Mouse (Mus musculus) lung, embryonic 15.5 days (tissue): ENCODE measurements around the gene Arhgef38. TPM values are rescaled to one million over a fixed set of nuclear protein-coding genes. Genes with fewer than 3 reads are reported as not detected.
A peak's percentile ranks its signal among the peaks of the same experiment; 100 is the strongest.

Experiments used
- ATAC-seq: fragments of 200-750 bp; cut with Nextera tagmentation; 2 replicates; pipeline ENCODE4 v1.8.0; 2017; ENCODE audit warnings: moderate number of reproducible peaks, borderline replicate concordance; ENCODE audit not compliant: low FRiP score, low TSS enrichment; ENCODE audit errors: extremely low read depth
- H3K27ac ChIP-seq: fragments of 300-500 bp; sonication (generic); 2 replicates; pipeline ENCODE4 v1.5.1; 2015; ENCODE audit warnings: moderate library complexity, mild to moderate bottlenecking, inconsistent platforms
- H3K27me3 ChIP-seq: fragments of 300-500 bp; sonication (generic); 2 replicates; pipeline ENCODE4 v1.6.1; 2015; ENCODE audit warnings: inconsistent platforms
- H3K36me3 ChIP-seq: fragments of 300-500 bp; sonication (generic); 2 replicates; pipeline ENCODE4 v1.6.1; 2015; ENCODE audit warnings: inconsistent platforms
- H3K4me1 ChIP-seq: fragments of 300-500 bp; sonication (generic); 2 replicates; pipeline ENCODE4 v1.6.1; 2015; ENCODE audit warnings: inconsistent platforms
- H3K4me2 ChIP-seq: fragments of 300-500 bp; sonication (generic); 2 replicates; pipeline ENCODE4 v1.6.1; 2015; ENCODE audit warnings: inconsistent platforms, mild to moderate bottlenecking, moderate library complexity
- H3K4me3 ChIP-seq: fragments of 300-500 bp; sonication (generic); 2 replicates; pipeline ENCODE4 v1.5.1; 2015; ENCODE audit warnings: mild to moderate bottlenecking, inconsistent platforms
- H3K9ac ChIP-seq: fragments of 300-500 bp; sonication (generic); 2 replicates; pipeline ENCODE4 v1.6.1; 2015; ENCODE audit warnings: inconsistent platforms
- H3K9me3 ChIP-seq: fragments of 300-500 bp; sonication (generic); 2 replicates; pipeline ENCODE4 v1.6.1; 2016; ENCODE audit warnings: inconsistent platforms
- WGBS: fragments of 180-500 bp; shearing (Covaris S2); methylation state at CpG from one replicate; pipeline ENCODE4 v1.1.7; 2015; 5-methylcytosine and 5-hydroxymethylcytosine counted together
- polyA plus RNA-seq: library from polyadenylated mRNA; unstranded; fragments of >200 nt; fragmentation: Nextera tagmentation; extraction: Ambion mirVana; gene quantifications from 2 replicates; pipeline ENCODE4 v1.2.1, GENCODE M21; 2015

Gene Arhgef38
- polyA plus RNA-seq = 1.1 and 1.4 TPM in 2 replicates

- no peaks in the 10 kb centered on the region for H3K4me1 ChIP-seq
- WGBS = 36% methylated on average over 12 of the region's 12 CpGs
- H3K27me3 ChIP-seq = no peaks in the 10 kb centered on the region
- peak; percentile 86 for ATAC-seq
- H3K36me3 ChIP-seq = no peaks in the 10 kb centered on the region
- H3K27ac ChIP-seq = 0 out of 2 replicates have a peak within 1 kb of the TSS, but pooled peaks have one; percentile 3
- H3K9ac ChIP-seq = no peak within 1 kb of the TSS
- peak within 1 kb of the TSS; percentile 18 for H3K4me3 ChIP-seq
- peak within 1 kb of the TSS; percentile 34 for H3K4me2 ChIP-seq
- no peaks in the 10 kb centered on the region for H3K9me3 ChIP-seq
Measured at GRCm38 (mm10) chr3:133234821-133235295, at the start of gene Arhgef38. Gene Arhgef38 (minus strand): TSS chr3:133234949.

GRCm38 (mm10) chr3:133271887-133272286 lies 37.1 kb upstream of the Arhgef38 start:
- ATAC-seq = no peak
- Histone ChIP-seq H3K27me3 (no peaks in the 10 kb centered on the region), H3K9ac (no peak overlapping the region), H3K36me3 (no peaks in the 10 kb centered on the region), H3K9me3 (no peaks in the 10 kb centered on the region), H3K4me3 (no peak overlapping the region), H3K4me2 (no peak overlapping the region), H3K27ac (no peak overlapping the region), H3K4me1 (no peaks in the 10 kb centered on the region)
- 6% methylated on average over 3 of the region's 3 CpGs for WGBS

- no peak overlapping the region for H3K4me3 ChIP-seq
- no peak for ATAC-seq
- H3K9ac ChIP-seq = no peak overlapping the region
- H3K4me2 ChIP-seq = no peak overlapping the region
- no peaks in the 10 kb centered on the region for H3K36me3 ChIP-seq
- H3K27me3 ChIP-seq = no peaks in the 10 kb centered on the region
- H3K27ac ChIP-seq = no peak overlapping the region
- no peaks in the 10 kb centered on the region for H3K4me1 ChIP-seq
- H3K9me3 ChIP-seq = no peaks in the 10 kb centered on the region
- 87% methylated on average over 2 of the region's 2 CpGs for WGBS
Measured at GRCm38 (mm10) chr3:133258860-133259259, 24.1 kb upstream of the Arhgef38 start.

GRCm38 (mm10) chr3:133255842-133256241 lies 21.1 kb upstream of the Arhgef38 start:
- Histone ChIP-seq H3K27ac (no peak overlapping the region), H3K4me2 (no peak overlapping the region), H3K9me3 (no peaks in the 10 kb centered on the region), H3K27me3 (no peaks in the 10 kb centered on the region), H3K36me3 (no peaks in the 10 kb centered on the region), H3K4me1 (no peaks in the 10 kb centered on the region), H3K4me3 (no peak overlapping the region), H3K9ac (no peak overlapping the region)
- ATAC-seq = no peak
- WGBS = 55% methylated on average over 4 of the region's 4 CpGs

- H3K9ac ChIP-seq = no peak overlapping the region
- H3K27ac ChIP-seq = no peak overlapping the region
- ATAC-seq = no peak
- no peaks in the 10 kb centered on the region for H3K27me3 ChIP-seq
- no peak overlapping the region for H3K4me2 ChIP-seq
- H3K9me3 ChIP-seq = no peaks in the 10 kb centered on the region
- H3K4me1 ChIP-seq = no peaks in the 10 kb centered on the region
- no peaks in the 10 kb centered on the region for H3K36me3 ChIP-seq
- no peak overlapping the region for H3K4me3 ChIP-seq
- WGBS = 76% methylated on average over 9 of the region's 9 CpGs
Measured at GRCm38 (mm10) chr3:133244027-133244426, 9.3 kb upstream of the Arhgef38 start.

GRCm38 (mm10) chr3:133241916-133242315 lies 7.2 kb upstream of the Arhgef38 start:
- Histone ChIP-seq H3K36me3 (no peaks in the 10 kb centered on the region), H3K4me2 (no peak overlapping the region), H3K4me1 (no peaks in the 10 kb centered on the region), H3K9ac (no peak overlapping the region), H3K4me3 (no peak overlapping the region), H3K27me3 (no peaks in the 10 kb centered on the region), H3K9me3 (no peaks in the 10 kb centered on the region), H3K27ac (no peak overlapping the region)
- 83% methylated on average over 1 of the region's 1 CpGs for WGBS
- no peak for ATAC-seq

- Histone ChIP-seq H3K9ac (no peak overlapping the region), H3K27ac (no peak overlapping the region), H3K4me3 (no peak overlapping the region), H3K27me3 (no peaks in the 10 kb centered on the region), H3K4me2 (peak overlapping the region; percentile 34; the same call in 1 of the 2 replicates), H3K9me3 (no peaks in the 10 kb centered on the region), H3K36me3 (no peaks in the 10 kb centered on the region), H3K4me1 (no peaks in the 10 kb centered on the region)
- no peak for ATAC-seq
- 47% methylated on average over 9 of the region's 9 CpGs for WGBS
Measured at GRCm38 (mm10) chr3:133233993-133234392, 756 bp downstream of the Arhgef38 start.

GRCm38 (mm10) chr3:133230427-133230826 lies 4.3 kb downstream of the Arhgef38 start:
- Histone ChIP-seq H3K27ac (no peak overlapping the region), H3K36me3 (no peaks in the 10 kb centered on the region), H3K9me3 (no peaks in the 10 kb centered on the region), H3K9ac (no peak overlapping the region), H3K4me1 (peaks cover 8% of the 10 kb centered on the region; the same call in 1 of the 2 replicates), H3K27me3 (no peaks in the 10 kb centered on the region), H3K4me3 (no peak overlapping the region), H3K4me2 (no peak overlapping the region)
- 60% methylated on average over 2 of the region's 2 CpGs for WGBS
- no peak for ATAC-seq

- H3K4me2 ChIP-seq = no peak overlapping the region
- H3K9me3 ChIP-seq = no peaks in the 10 kb centered on the region
- H3K9ac ChIP-seq = no peak overlapping the region
- peaks cover 8% of the 10 kb centered on the region; the same call in 1 of the 2 replicates for H3K4me1 ChIP-seq
- H3K27me3 ChIP-seq = no peaks in the 10 kb centered on the region
- no peaks in the 10 kb centered on the region for H3K36me3 ChIP-seq
- no peak overlapping the region for H3K27ac ChIP-seq
- H3K4me3 ChIP-seq = no peak overlapping the region
- ATAC-seq = no peak
Measured at GRCm38 (mm10) chr3:133229594-133229993, 5.2 kb downstream of the Arhgef38 start.

GRCm38 (mm10) chr3:133227258-133228012 lies 7.3 kb downstream of the Arhgef38 start:
- 39% methylated on average over 19 of the region's 19 CpGs for WGBS
- peaks cover 8% of the 10 kb centered on the region; the same call in 1 of the 2 replicates for H3K4me1 ChIP-seq
- H3K9me3 ChIP-seq = no peaks in the 10 kb centered on the region
- peak; percentile 42; the same call in 1 of the 2 replicates for ATAC-seq
- no peaks in the 10 kb centered on the region for H3K27me3 ChIP-seq
- peak overlapping the region; percentile 35 for H3K4me2 ChIP-seq
- no peak overlapping the region for H3K4me3 ChIP-seq
- no peak overlapping the region for H3K9ac ChIP-seq
- H3K27ac ChIP-seq = no peak overlapping the region
- no peaks in the 10 kb centered on the region for H3K36me3 ChIP-seq

- H3K27ac ChIP-seq = no peak overlapping the region
- 64% methylated on average over 7 of the region's 7 CpGs for WGBS
Measured at GRCm38 (mm10) chr3:133218501-133218900, 16.2 kb downstream of the Arhgef38 start.

GRCm38 (mm10) chr3:133215198-133215819 lies 19.4 kb downstream of the Arhgef38 start:
- no peak overlapping the region for H3K9ac ChIP-seq
- H3K9me3 ChIP-seq = no peaks in the 10 kb centered on the region
- no peak overlapping the region for H3K27ac ChIP-seq
- no peaks in the 10 kb centered on the region for H3K36me3 ChIP-seq
- no peaks in the 10 kb centered on the region for H3K4me1 ChIP-seq
- no peak overlapping the region for H3K4me2 ChIP-seq
- no peaks in the 10 kb centered on the region for H3K27me3 ChIP-seq
- H3K4me3 ChIP-seq = no peak overlapping the region
- 74% methylated on average over 5 of the region's 5 CpGs for WGBS
- no peak for ATAC-seq

More at GRCm38 (mm10) chr3:133218501-133218900, 16.2 kb downstream of the Arhgef38 start:
- Histone ChIP-seq H3K27me3 (no peaks in the 10 kb centered on the region), H3K4me2 (no peak overlapping the region), H3K9me3 (no peaks in the 10 kb centered on the region), H3K36me3 (no peaks in the 10 kb centered on the region), H3K4me3 (no peak overlapping the region), H3K4me1 (no peaks in the 10 kb centered on the region), H3K9ac (no peak overlapping the region)
- no peak for ATAC-seq
